Mouse (Mus musculus): ENCODE results near the gene Nfkbib. TPM values are rescaled to one million over a fixed set of nuclear protein-coding genes. Genes with fewer than 3 reads are reported as not detected.
A peak's percentile ranks its signal among the peaks of the same experiment; 100 is the strongest.

The Nfkbib gene
- total and polyA plus RNA-seq, 3 experiments = 30.5 to 101 (median 59.3) TPM

DNA sequence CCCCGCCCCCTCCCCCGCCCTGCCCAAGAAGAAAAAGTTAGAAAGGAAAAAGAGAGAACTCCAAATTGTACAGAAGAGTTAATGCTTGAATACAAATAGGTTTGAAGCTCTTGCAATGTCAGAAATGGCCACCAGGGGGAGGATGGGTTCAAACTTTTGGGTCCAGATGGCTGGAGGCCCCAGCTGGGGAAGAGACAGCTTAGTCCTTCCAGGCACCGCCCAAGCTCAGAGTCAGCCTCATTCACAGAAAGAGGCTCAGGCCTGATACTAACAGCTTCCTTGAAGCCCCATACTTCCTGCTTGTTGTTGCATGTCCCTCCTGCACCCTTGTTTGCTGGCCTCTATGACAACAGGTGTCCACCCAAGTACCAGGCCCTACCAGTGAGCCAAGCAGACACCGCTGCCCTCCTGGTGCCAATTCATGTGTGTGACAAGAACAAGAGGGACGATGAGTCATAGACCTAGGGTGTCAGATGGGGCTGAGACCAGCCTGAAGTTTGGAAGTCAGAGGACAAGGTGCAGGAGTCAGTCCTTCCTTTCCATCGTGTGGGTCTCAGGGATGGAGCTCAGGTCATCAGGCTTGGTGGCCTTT is 12.9 kb upstream of the Nfkbib start (continued):
- TF ChIP-seq TCF12 (IDR thresholded peaks at IDR 0.05; ENCODE audit: low read depth, low read length) (peak; percentile 83), CTCF (conservative IDR thresholded peaks at IDR 0.05 in 1 of 2, IDR thresholded peaks at IDR 0.05 in 1 of 2; ENCODE audit: low read depth in 2 of 2, low read length in 2 of 2) (peak; percentile 58 to 92; a peak in 3 of 4 replicates), CHD1 (IDR thresholded peaks at IDR 0.05; ENCODE audit: low read depth, low read length) (no peak)

DNA sequence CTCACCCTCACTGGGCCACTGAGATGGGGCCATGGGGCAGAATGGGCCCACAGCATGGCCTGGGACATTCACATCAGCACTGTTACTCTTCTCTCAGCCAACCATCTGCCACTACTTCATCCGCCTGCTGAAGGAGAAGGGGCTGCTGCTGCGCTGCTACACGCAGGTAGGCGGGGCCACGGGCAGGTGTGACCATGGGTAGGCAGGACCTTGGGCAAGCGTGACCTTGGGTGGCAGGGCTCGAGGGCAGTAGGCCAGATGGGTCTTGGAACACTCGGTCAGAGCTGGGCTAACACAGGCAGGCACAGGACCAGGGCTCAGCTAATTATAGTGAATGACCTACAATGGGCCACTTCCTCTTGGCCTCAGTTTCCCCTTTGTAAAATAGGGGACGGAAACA is 11.5 kb upstream of the Nfkbib start:
- H3K4me2 ChIP-seq (ENCODE audit: insufficient read depth, low read depth, poor library complexity, severe bottlenecking) = no peak overlapping the region
- dilution Hi-C loops (cut with MboI; ENCODE audit: extremely low pct_ligation_motif_present, extremely low pct_unique_long_range_greater_than_20kb, low sequenced_read_pairs) (no loop called here), in situ Hi-C loops (cut with MboI; ENCODE audit: low pct_ligation_motif_present, low pct_unique_long_range_greater_than_20kb, low sequenced_read_pairs) (loop anchor here (25.0 kb wide), 1 partner anchor 258 kb away; no protein-coding TSS in a partner anchor)
- H3K79me2 ChIP-seq (replicated peaks; ENCODE audit: control insufficient read depth, extremely low read depth, insufficient read depth, poor library complexity, severe bottlenecking) = no peaks in the 10 kb centered on the region
- H3K4me3 ChIP-seq (replicated peaks in 1 of 3; ENCODE audit: low read depth in 2 of 3, low read length in 2 of 3, poor library complexity in 1 of 3) = no peak overlapping the region
- TF ChIP-seq E2F4 (IDR thresholded peaks at IDR 0.05; ENCODE audit: insufficient replicate concordance, low read depth, low read length) (no peak), GABPA (IDR thresholded peaks at IDR 0.05; ENCODE audit: insufficient replicate concordance, low read depth, low read length) (no peak), MEF2A (IDR thresholded peaks at IDR 0.05; ENCODE audit: borderline replicate concordance, low read depth, low read length) (no peak), ZMIZ1 (IDR thresholded peaks at IDR 0.05; ENCODE audit: low read depth, low read length) (no peak), MYC (IDR thresholded peaks at IDR 0.05; ENCODE audit: low read depth, low read length) (no peak), MAFK (IDR thresholded peaks at IDR 0.05; ENCODE audit: insufficient replicate concordance, low read length) (no peak), CHD1 (IDR thresholded peaks at IDR 0.05; ENCODE audit: low read depth, low read length) (no peak)
- peaks cover 38 to 71% of the 10 kb centered on the region in 2 experiments for H3K36me3 ChIP-seq (replicated peaks in 1 of 2; ENCODE audit: control insufficient read depth in 1 of 2, insufficient read depth in 1 of 2, low read length in 1 of 2)
- no peak overlapping the region for H3K9ac ChIP-seq (ENCODE audit: insufficient read depth, low read depth)
- peak overlapping the region; percentile 35 for H3K27ac ChIP-seq (ENCODE audit: insufficient read depth, low read depth)
- H3K9me3 ChIP-seq (replicated peaks; ENCODE audit: low read length) = no peaks in the 10 kb centered on the region
- H3K27me3 ChIP-seq (replicated peaks) = no peaks in the 10 kb centered on the region
- DNase-seq (ENCODE audit: extremely low read depth) = no peak
- peaks cover 32 to 52% of the 10 kb centered on the region in 2 experiments for H3K4me1 ChIP-seq (ENCODE audit: control insufficient read depth in 1 of 2, insufficient read depth in 2 of 2)

DNA sequence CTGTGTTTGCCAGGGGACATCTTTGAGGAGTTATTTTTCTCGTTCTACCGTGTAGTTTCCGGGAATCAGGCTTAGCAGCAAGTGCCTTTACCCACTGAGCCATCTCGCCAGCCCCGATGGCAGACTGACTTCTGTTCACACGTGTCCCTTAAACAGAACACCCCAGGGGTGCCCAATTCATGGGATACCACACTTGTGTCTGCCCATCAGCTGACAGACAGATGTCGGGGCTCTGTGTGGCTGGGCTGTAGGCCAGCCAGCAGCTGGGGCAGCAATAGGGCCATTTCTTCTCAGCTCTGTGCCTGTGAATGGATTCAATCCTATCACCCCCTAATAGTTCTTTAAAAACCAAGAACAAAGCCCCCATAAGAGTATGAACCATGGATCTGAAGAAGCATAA is 7.8 kb upstream of the Nfkbib start:
- in situ Hi-C loops (cut with MboI; ENCODE audit: low pct_ligation_motif_present, low pct_unique_long_range_greater_than_20kb, low sequenced_read_pairs) (loop anchor here (25.0 kb wide), 1 partner anchor 262 kb away; no protein-coding TSS in a partner anchor), dilution Hi-C loops (cut with MboI; ENCODE audit: extremely low pct_ligation_motif_present, extremely low pct_unique_long_range_greater_than_20kb, low sequenced_read_pairs) (no loop called here)
- H3K9ac ChIP-seq (ENCODE audit: insufficient read depth, low read depth) = no peak overlapping the region
- no peaks in the 10 kb centered on the region for H3K79me2 ChIP-seq (replicated peaks; ENCODE audit: control insufficient read depth, extremely low read depth, insufficient read depth, poor library complexity, severe bottlenecking)
- H3K27ac ChIP-seq (ENCODE audit: insufficient read depth, low read depth) = no peak overlapping the region
- H3K4me1 ChIP-seq (ENCODE audit: control insufficient read depth in 1 of 2, insufficient read depth in 2 of 2) = peaks cover 8 to 21% of the 10 kb centered on the region in 2 experiments
- no peak for TF ChIP-seq SIN3A (IDR thresholded peaks at IDR 0.05; ENCODE audit: low read length)
- no peak for TF ChIP-seq PAX5 (IDR thresholded peaks at IDR 0.05; ENCODE audit: low read length)
- no peak for TF ChIP-seq BHLHE40 (IDR thresholded peaks at IDR 0.05; ENCODE audit: low read depth, low read length)
- no peak for TF ChIP-seq MAFK (IDR thresholded peaks at IDR 0.05; ENCODE audit: insufficient replicate concordance, low read length)
- no peak for TF ChIP-seq JUND (conservative IDR thresholded peaks at IDR 0.05; ENCODE audit: low read depth, low read length)
- no peak for TF ChIP-seq TBP (conservative IDR thresholded peaks at IDR 0.05; ENCODE audit: low read depth, low read length)
- no peak for TF ChIP-seq RCOR1 (conservative IDR thresholded peaks at IDR 0.05; ENCODE audit: low read depth, low read length)
- no peak for TF ChIP-seq SMC3 (IDR thresholded peaks at IDR 0.05; ENCODE audit: low read depth, low read length)
- no peak for TF ChIP-seq EP300 (IDR thresholded peaks at IDR 0.05; ENCODE audit: low read length)
- TF ChIP-seq USF2 (conservative IDR thresholded peaks at IDR 0.05; ENCODE audit: low read depth, low read length) = no peak
- TF ChIP-seq CHD2 (IDR thresholded peaks at IDR 0.05; ENCODE audit: low read length) = no peak
- TF ChIP-seq ZMIZ1 (IDR thresholded peaks at IDR 0.05; ENCODE audit: low read depth, low read length) = no peak
- no peak for TF ChIP-seq CHD1 (IDR thresholded peaks at IDR 0.05; ENCODE audit: low read depth, low read length)
- no peak for TF ChIP-seq IRF4 (IDR thresholded peaks at IDR 0.05; ENCODE audit: low read depth, low read length)
- TF ChIP-seq UBTF (IDR thresholded peaks at IDR 0.05; ENCODE audit: low read depth, low read length) = no peak
- no peak for TF ChIP-seq KAT2A (IDR thresholded peaks at IDR 0.05; ENCODE audit: insufficient replicate concordance, low read length)
- no peak for TF ChIP-seq MAZ (IDR thresholded peaks at IDR 0.05; ENCODE audit: low read depth, low read length)
- no peak for TF ChIP-seq JUN (IDR thresholded peaks at IDR 0.05; ENCODE audit: insufficient read depth, low read depth, low read length)
- H3K27me3 ChIP-seq (replicated peaks) = no peaks in the 10 kb centered on the region
- H3K4me2 ChIP-seq (ENCODE audit: insufficient read depth, low read depth, poor library complexity, severe bottlenecking) = no peak overlapping the region
- no peak for DNase-seq (ENCODE audit: extremely low read depth)
- H3K36me3 ChIP-seq (replicated peaks in 1 of 2; ENCODE audit: control insufficient read depth in 1 of 2, insufficient read depth in 1 of 2, low read length in 1 of 2) = peaks cover 40 to 85% of the 10 kb centered on the region in 2 experiments
- no peaks in the 10 kb centered on the region for H3K9me3 ChIP-seq (replicated peaks; ENCODE audit: low read length)
- no peak overlapping the region for H3K4me3 ChIP-seq (replicated peaks in 1 of 3; ENCODE audit: low read depth in 2 of 3, low read length in 2 of 3, poor library complexity in 1 of 3)
